Mouse (Mus musculus) thymus, adult 2 months (tissue): ENCODE data around the gene Gal3st2.

ENCODE experiments used
- CTCF ChIP-seq: fragments of 200-500 bp; IDR thresholded peaks from 2 replicates; pipeline ENCODE4 v1.5.1; 2012; ENCODE audit warnings: mild to moderate bottlenecking, control low read depth, low read length, moderate library complexity, borderline replicate concordance; ENCODE audit not compliant: control insufficient read depth, poor library complexity, insufficient read depth; ENCODE audit errors: extremely low read depth
- POLR2A ChIP-seq: fragments of 200-500 bp; IDR thresholded peaks from 2 replicates; pipeline ENCODE4 v1.6.1; 2012; ENCODE audit warnings: mild to moderate bottlenecking, low read length, control low read depth, moderate library complexity; ENCODE audit not compliant: control insufficient read depth, poor library complexity, insufficient read depth; ENCODE audit errors: extremely low read depth

DNA sequence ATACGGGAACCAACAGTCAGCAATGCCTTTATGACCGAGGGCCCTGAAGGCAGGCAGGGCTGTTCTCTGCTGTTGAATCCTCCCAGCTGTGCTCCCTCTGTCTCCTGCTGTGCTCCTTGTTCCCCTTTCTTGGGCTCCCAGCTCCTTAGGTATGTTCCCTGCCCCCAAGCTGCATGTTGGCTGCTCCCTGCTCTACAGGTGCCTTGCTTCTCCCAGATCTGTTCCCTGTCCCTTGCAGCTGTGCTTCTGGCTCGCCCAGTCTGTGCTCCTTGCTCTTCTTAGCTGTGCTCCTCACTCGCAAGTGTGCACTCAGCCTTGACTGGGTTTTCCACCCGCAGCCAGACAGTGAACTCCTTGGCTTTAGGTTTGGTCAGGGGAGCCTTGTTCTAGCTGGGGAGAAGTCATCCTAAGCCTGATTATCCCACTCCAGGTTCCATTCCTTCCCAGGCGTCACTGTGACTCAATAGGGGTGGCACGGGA, 26.4 kb upstream of the Gal3st2 start:
- no peak for TF ChIP-seq CTCF
- TF ChIP-seq POLR2A = no peak
